Mouse (Mus musculus) B cell, adult 62 days (primary cell): ENCODE measurements around the gene Marveld3. TPM values are rescaled to one million over a fixed set of nuclear protein-coding genes. Genes with fewer than 3 reads are reported as not detected.

Source experiments
- total RNA-seq: library from RNA; stranded (reverse); gene quantifications from 4 replicates; pipeline ENCODE4 v1.2.4, GENCODE M21; 2023

Marveld3 gene
- not detected in 4 replicates for total RNA-seq

DNA sequence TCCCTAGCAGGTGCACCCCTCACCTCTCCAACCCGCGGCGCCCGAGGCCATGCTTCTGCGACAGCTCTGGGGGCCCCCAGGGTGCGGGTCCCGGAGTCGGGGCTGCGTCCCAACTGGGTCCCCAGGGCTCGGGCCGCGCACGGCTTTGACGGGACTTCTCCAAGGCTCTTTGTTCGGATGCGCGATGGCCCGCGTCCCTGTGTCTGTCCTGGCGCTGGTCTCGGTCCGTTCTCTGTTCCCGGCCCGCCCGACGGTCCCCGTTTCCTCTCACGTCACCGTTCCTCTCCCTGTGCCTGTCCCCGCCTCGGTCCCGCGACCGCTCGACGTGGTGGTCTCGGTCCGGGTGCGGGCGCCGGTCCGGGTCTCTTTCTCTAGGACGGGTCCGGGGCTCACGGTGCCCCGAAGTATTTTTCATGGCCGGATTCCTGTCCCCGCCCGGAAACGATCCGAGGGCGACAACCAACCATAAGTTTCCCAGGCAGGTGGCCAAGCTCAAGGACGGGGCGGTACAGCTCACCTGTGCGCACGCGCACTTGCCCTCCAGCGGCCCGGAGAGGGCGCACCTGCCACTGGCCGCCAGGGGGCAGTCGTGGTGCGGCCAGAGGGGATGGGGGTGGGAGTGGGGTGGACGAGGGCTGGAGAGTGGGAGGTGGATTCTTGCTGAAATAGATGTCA, at the start of gene Marveld3:
Gene Marveld3 (minus strand): TSS at position 511 of the 675 bp plus-strand sequence.

DNA sequence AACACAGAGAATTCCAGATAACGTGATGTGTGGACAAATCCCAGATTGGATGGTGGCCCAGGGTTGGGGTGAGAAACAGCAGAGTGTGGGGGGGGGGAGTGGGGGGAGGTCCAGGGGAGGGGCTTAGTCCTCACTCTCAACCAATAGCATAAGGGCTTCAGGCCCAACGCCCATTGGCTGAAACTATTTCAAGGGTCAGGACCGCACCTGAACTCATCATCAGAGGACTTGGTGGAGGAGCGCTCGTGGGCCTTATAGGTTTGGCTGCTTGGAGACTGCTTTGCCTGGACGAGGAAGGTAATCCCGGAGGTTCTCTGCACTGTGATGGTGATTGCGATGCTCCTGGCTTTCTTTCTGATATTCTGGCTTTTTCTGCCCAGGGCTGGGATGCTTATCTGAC, 28.2 kb upstream of the Marveld3 start, which contains the start of gene Tat:
Gene Tat (plus strand): TSS at position 214 of the 400 bp plus-strand sequence.

Other genes with a start within 250 kb of the Marveld3 start
- 34.7 to 38.9 TPM (median 37.9 TPM) in 4 replicates for gene Atxn1l, start 224.5 kb downstream of the Marveld3 start, total RNA-seq
- gene Ap1g1, start 183.6 kb downstream of the Marveld3 start, total RNA-seq = 83.4 to 104 TPM (median 92.7 TPM) in 4 replicates
- gene Phlpp2, start 93.7 kb downstream of the Marveld3 start, total RNA-seq = 19.7 to 22.4 TPM (median 21.3 TPM) in 4 replicates
- gene Tat, start 28.2 kb upstream of the Marveld3 start, total RNA-seq = not detected in 4 replicates
- not detected in 4 replicates for gene Chst4, start 77.5 kb upstream of the Marveld3 start, total RNA-seq
- 5.2 to 7.2 TPM (median 6.8 TPM) in 4 replicates for gene Zfp612, start 117.5 kb upstream of the Marveld3 start, total RNA-seq
- not detected in 4 replicates for gene Gm21964, start 139.0 kb upstream of the Marveld3 start, total RNA-seq
- gene Gm17720, start 140.6 kb upstream of the Marveld3 start, total RNA-seq = not detected in 4 replicates
- not detected in 4 replicates for gene Calb2, start 206.0 kb upstream of the Marveld3 start, total RNA-seq